Mouse (Mus musculus): ENCODE measurements at regions not wholly inside any gene's neighbourhood (a gene's known extent, or its start where the extent isn't known, plus 50 kb on each side); places are given as distances from the start of the nearest gene placed in this dataset.

GRCm38 (mm10) chr11:109878931-109879330 lies 51.1 kb upstream of the 1700012B07Rik start:
- DNase-seq (ENCODE audit: low spot score in 2 of 2) = peak; percentile 71 to 81
